Mouse (Mus musculus) neural tube, embryonic 12.5 days (tissue): ENCODE data around the gene 2310033P09Rik. TPM values are rescaled to one million over a fixed set of nuclear protein-coding genes. Genes with fewer than 3 reads are reported as not detected.

Source experiments
- ATAC-seq: fragments of 200-750 bp; cut with Nextera tagmentation; 2 replicates; pipeline ENCODE4 v1.8.0; 2017; ENCODE audit warnings: low read depth, mild to moderate bottlenecking, moderate TSS enrichment, moderate library complexity; ENCODE audit not compliant: low FRiP score
- H3K27ac ChIP-seq: fragments of 300-500 bp; sonication (generic); 2 replicates; pipeline ENCODE4 v1.5.1; 2016
- H3K27me3 ChIP-seq: fragments of 300-500 bp; sonication (generic); replicated peaks from 2 replicates; pipeline ENCODE4 v1.6.1; 2016; ENCODE audit warnings: mild to moderate bottlenecking
- H3K36me3 ChIP-seq: fragments of 300-500 bp; sonication (generic); 2 replicates; pipeline ENCODE4 v1.6.1; 2016; ENCODE audit warnings: mild to moderate bottlenecking
- H3K4me1 ChIP-seq: fragments of 300-500 bp; sonication (generic); 2 replicates; pipeline ENCODE4 v1.6.1; 2016
- H3K4me2 ChIP-seq: fragments of 300-500 bp; sonication (generic); replicated peaks from 2 replicates; pipeline ENCODE4 v1.6.1; 2016; ENCODE audit warnings: mild to moderate bottlenecking
- H3K4me3 ChIP-seq: fragments of 300-500 bp; sonication (generic); 2 replicates; pipeline ENCODE4 v1.5.1; 2016
- H3K9ac ChIP-seq: fragments of 300-500 bp; sonication (generic); 2 replicates; pipeline ENCODE4 v1.6.1; 2016; ENCODE audit warnings: mild to moderate bottlenecking
- H3K9me3 ChIP-seq: fragments of 300-500 bp; sonication (generic); 2 replicates; pipeline ENCODE4 v1.6.1; 2016; ENCODE audit warnings: mild to moderate bottlenecking
- WGBS: fragments of 180-500 bp; shearing (Covaris S2); methylation state at CpG from one replicate; pipeline ENCODE4 v1.1.7; 2016; 5-methylcytosine and 5-hydroxymethylcytosine counted together
- polyA plus RNA-seq: library from polyadenylated mRNA; unstranded; fragments of >200 nt; fragmentation: Nextera tagmentation; extraction: Ambion mirVana; gene quantifications from 2 replicates; pipeline ENCODE4 v1.2.1, GENCODE M21; 2016

Gene 2310033P09Rik
- polyA plus RNA-seq, result 30.1 and 30.5 TPM in 2 replicates

DNA sequence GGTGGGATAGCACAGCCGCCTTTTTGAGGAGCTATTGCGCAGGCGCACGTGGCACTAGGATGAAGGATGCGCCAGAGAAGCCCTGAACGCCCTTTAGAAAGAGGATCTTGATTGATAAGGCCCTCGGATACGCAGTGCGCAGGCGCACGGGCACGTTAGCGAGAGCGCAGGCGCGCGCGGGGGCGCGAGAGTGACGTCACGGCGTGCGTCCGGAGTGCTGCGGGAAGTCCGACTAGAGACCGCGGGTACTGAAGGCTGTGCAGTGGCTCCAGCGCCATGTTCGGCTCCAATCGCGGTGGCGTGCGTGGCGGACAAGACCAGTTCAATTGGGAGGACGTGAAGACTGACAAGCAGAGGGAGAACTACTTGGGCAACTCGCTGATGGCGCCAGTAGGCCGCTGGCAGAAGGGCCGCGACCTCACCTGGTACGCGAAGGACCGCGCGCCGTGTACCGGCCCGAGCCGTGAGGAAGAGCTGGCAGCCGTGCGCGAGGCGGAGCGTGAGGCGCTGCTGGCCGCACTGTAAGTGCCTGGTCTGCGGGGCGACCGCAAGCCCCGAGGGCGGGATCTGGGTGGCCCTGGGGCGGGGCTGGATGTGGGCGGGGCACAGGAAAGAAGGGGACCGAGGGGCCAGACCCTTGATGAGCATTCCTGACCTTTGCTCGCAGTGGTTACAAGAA is at the start of gene 2310033P09Rik:
Gene 2310033P09Rik, plus strand, starts transcription at position 169 of the 679 bp plus-strand sequence.
- under 1% methylated on average over 67 of the region's 67 CpGs for WGBS
- H3K27me3 ChIP-seq, result no peaks in the 10 kb centered on the region
- H3K9me3 ChIP-seq, result no peaks in the 10 kb centered on the region
- peaks cover 13% of the 10 kb centered on the region for H3K4me1 ChIP-seq
- H3K27ac ChIP-seq, result peak within 1 kb of the TSS; percentile 75; the same call in 1 of the 2 replicates
- ATAC-seq, result peak; percentile 81
- peaks cover 62% of the 10 kb centered on the region for H3K36me3 ChIP-seq
- H3K4me3 ChIP-seq, result peak within 1 kb of the TSS; percentile 89
- H3K4me2 ChIP-seq, result peak within 1 kb of the TSS; percentile 91
- peak within 1 kb of the TSS; percentile 83 for H3K9ac ChIP-seq

DNA sequence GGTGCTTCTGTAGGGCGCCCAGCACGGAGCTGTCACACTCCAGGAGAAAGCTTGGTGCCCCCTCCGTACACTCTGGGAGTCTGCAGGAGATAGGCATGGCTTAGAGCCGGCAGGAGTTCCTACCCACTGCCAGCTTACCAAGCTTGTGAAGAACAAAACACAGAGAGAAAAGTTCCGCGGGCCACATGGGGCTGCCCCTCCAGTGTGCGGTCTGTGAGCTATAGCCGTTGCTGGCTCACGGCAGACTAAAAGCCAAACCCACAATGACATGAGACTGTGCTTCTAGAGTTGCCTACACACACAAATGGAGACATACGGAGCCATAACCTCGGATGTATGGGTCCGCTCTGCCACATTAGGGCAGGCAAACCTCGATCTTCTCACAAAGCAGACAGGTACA is 49.0 kb upstream of the 2310033P09Rik start:
- Histone ChIP-seq H3K27ac (no peak overlapping the region), H3K4me3 (no peak overlapping the region), H3K9ac (no peak overlapping the region), H3K4me1 (peaks cover 9% of the 10 kb centered on the region), H3K36me3 (peaks cover 14% of the 10 kb centered on the region), H3K27me3 (no peaks in the 10 kb centered on the region), H3K4me2 (no peak overlapping the region), H3K9me3 (no peaks in the 10 kb centered on the region)
- 94% methylated on average over 13 of the region's 13 CpGs for WGBS
- ATAC-seq, result no peak

GRCm38 (mm10) chr11:59159558-59159957 is 48.6 kb upstream of the 2310033P09Rik start:
- Histone ChIP-seq H3K4me1 (peaks cover 14% of the 10 kb centered on the region), H3K36me3 (peaks cover 14% of the 10 kb centered on the region)
- ATAC-seq, result no peak

DNA sequence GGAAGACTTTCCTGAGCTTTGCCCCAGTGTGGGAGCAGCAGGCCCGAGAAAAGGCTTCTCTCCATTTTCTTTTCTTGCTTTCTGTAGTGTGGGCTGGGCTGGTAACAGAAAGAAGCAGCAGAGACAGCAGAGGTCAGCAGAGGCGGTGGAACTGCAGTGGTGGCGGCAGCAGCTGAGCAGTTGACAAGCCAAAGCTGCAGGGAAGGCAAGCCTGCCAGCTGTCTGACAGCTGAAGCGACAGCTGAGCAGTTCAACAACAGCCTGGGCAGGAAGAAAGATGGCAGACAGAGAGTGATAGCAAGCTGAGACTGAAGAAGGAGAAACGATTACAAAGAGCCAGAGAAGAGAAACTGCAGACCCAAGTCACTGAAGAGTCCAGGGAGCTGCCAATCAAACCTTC is 46.7 kb upstream of the 2310033P09Rik start:
- no peaks in the 10 kb centered on the region for H3K9me3 ChIP-seq
- peaks cover 14% of the 10 kb centered on the region for H3K36me3 ChIP-seq
- peaks cover 14% of the 10 kb centered on the region for H3K4me1 ChIP-seq
- H3K4me3 ChIP-seq, result no peak overlapping the region
- H3K9ac ChIP-seq, result no peak overlapping the region
- no peaks in the 10 kb centered on the region for H3K27me3 ChIP-seq
- H3K27ac ChIP-seq, result no peak overlapping the region
- WGBS, result 87% methylated on average over 5 of the region's 5 CpGs
- no peak for ATAC-seq
- no peak overlapping the region for H3K4me2 ChIP-seq

More at GRCm38 (mm10) chr11:59159558-59159957, 48.6 kb upstream of the 2310033P09Rik start:
- H3K9me3 ChIP-seq, result no peaks in the 10 kb centered on the region
- H3K4me2 ChIP-seq, result no peak overlapping the region
- 92% methylated on average over 4 of the region's 4 CpGs for WGBS
- H3K4me3 ChIP-seq, result no peak overlapping the region
- no peaks in the 10 kb centered on the region for H3K27me3 ChIP-seq
- no peak overlapping the region for H3K9ac ChIP-seq
- H3K27ac ChIP-seq, result no peak overlapping the region

DNA sequence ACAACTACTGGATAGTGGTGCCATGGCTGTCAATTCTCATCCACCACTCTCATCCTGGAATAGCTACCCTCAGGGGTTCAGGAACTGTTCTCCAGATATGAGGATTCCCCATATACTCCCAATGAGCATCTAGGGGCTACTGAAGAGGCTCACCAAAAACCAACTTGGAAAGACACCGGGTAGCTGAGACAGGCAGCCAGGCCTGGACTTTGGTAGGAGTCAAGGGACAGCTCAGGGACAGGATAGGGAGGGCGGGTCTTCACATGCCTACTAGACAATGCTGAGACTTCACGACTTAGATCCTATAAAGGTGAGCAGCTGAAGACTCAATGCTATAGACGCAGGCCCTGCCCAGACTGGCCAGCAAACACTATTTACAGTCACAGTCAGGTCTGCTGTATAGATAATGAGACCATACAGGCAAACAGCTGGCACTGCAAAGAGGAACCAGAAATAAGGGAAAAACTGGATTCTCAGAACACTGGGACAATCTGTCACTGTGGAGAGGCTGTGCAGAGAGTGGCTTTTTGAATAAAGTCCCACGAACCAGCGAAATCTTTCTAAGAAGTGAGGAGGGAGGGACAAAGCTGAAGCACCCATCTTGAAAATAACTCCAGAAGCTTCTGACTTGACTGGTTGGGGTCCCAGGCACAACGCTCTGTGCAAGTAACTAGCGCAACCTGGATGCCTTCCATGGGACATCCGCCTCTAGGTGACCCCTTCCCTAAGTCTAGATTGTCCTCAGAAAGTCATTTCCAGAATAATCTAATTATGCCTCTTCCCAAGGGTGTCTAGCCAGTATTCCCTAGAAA is 45.5 kb upstream of the 2310033P09Rik start:
- 67% methylated on average over 9 of the region's 9 CpGs for WGBS
- H3K36me3 ChIP-seq, result peaks cover 12% of the 10 kb centered on the region
- no peaks in the 10 kb centered on the region for H3K9me3 ChIP-seq
- H3K4me3 ChIP-seq, result peak overlapping the region; percentile 81
- H3K27ac ChIP-seq, result no peak overlapping the region
- H3K9ac ChIP-seq, result peak overlapping the region; percentile 47; the same call in 1 of the 2 replicates
- no peaks in the 10 kb centered on the region for H3K27me3 ChIP-seq
- peak; percentile 43; the same call in 1 of the 2 replicates for ATAC-seq
- peak overlapping the region; percentile 70 for H3K4me2 ChIP-seq
- H3K4me1 ChIP-seq, result peaks cover 14% of the 10 kb centered on the region

DNA sequence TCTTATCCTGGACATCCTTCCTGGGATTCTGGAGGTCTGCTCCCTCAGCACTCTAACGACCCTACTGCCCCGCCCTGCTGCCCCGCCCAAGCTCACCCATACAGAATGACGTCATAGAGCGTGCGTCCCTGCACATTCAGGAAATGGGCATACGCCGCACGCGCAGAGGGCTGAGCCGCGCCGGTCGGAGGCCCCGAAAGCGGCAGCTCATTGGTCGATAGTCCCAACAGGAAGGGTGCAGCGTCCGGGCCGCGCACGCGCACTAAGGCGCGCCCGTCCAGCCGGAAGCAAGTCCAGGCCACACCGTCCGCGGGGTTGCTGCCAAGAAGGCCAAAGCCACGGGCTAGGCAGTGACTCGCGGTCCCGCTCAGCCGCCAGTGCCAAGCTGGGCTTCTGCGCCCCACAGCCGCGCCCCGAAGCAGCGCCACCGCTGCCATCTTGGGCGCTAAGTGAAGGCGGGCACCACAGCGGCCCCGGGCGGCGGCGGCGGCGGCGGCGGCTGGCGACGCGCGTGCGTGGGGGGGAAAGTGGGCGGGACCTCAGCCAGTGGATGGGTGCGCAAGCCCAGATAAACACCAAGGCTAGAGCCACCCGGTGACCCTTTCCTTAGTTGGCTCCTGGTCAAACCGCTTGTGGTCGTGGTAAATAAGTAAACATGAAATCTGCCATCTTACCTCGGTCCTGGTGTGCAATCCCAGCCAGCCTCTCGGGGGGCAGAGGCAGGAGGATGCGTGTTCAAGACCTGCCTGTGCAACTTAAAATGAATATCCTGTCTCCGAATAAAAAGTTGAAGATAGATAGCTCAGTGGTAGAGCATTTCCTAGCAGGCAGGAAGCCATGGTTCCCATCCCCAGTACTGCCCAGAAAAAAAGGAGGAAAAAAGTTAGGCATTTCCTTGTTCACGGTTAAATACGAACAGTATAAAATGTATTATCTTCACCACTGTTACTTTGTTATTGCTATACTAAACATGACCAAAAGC is 44.6 kb upstream of the 2310033P09Rik start, which contains the start of gene Iba57:
Gene Iba57, minus strand, starts transcription at position 485 of the 982 bp plus-strand sequence.
- H3K27me3 ChIP-seq, result no peaks in the 10 kb centered on the region
- 3% methylated on average over 68 of the region's 68 CpGs for WGBS
- H3K4me1 ChIP-seq, result peaks cover 14% of the 10 kb centered on the region
- peak within 1 kb of the TSS; percentile 89 for H3K9ac ChIP-seq
- peaks cover 3% of the 10 kb centered on the region for H3K36me3 ChIP-seq
- peak; percentile 98 for ATAC-seq
- H3K9me3 ChIP-seq, result no peaks in the 10 kb centered on the region
- H3K4me2 ChIP-seq, result peak within 1 kb of the TSS; percentile 70
- peak within 1 kb of the TSS; percentile 81 for H3K4me3 ChIP-seq
- peak within 1 kb of the TSS; percentile 98 for H3K27ac ChIP-seq

DNA sequence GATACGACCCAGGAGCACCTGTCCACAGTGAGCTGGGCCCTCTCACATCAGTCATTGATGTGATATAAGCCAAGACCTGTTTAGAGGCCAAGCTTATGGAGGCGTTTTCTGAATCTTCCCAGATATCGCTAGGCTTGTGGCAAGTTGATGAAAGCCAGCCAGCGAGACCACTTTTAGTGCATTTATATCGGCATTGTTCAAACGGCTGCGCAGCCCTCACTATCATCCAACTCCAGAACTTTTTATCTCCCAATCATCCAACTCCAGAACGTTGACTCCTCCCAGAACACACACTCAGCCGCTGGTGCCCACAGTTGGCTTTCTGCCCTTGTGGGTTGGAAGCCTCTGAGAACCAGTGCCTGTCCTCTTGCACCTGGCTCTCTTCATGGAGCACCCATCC is 43.7 kb upstream of the 2310033P09Rik start:
- Histone ChIP-seq H3K9me3 (no peaks in the 10 kb centered on the region), H3K27me3 (no peaks in the 10 kb centered on the region), H3K4me3 (no peak overlapping the region), H3K27ac (0 out of 2 replicates have a peak overlapping the region, but pooled peaks have one; percentile 98), H3K4me1 (peaks cover 14% of the 10 kb centered on the region), H3K4me2 (peak overlapping the region; percentile 70), H3K36me3 (no peaks in the 10 kb centered on the region), H3K9ac (no peak overlapping the region)
- ATAC-seq, result no peak
- 87% methylated on average over 9 of the region's 9 CpGs for WGBS

GRCm38 (mm10) chr11:59165616-59166241 is 42.4 kb upstream of the 2310033P09Rik start:
- Histone ChIP-seq H3K27me3 (0 out of 2 replicates have a peak, but pooled peaks cover 5% of the 10 kb centered on the region), H3K36me3 (no peaks in the 10 kb centered on the region), H3K9me3 (no peaks in the 10 kb centered on the region), H3K4me2 (no peak overlapping the region), H3K4me3 (no peak overlapping the region), H3K27ac (no peak overlapping the region), H3K4me1 (peaks cover 14% of the 10 kb centered on the region), H3K9ac (no peak overlapping the region)
- 52% methylated on average over 2 of the region's 2 CpGs for WGBS
- no peak for ATAC-seq

- Histone ChIP-seq H3K27me3 (peaks cover 13% of the 10 kb centered on the region), H3K4me2 (no peak overlapping the region), H3K9ac (no peak overlapping the region), H3K27ac (no peak overlapping the region), H3K4me1 (no peaks in the 10 kb centered on the region), H3K36me3 (no peaks in the 10 kb centered on the region), H3K9me3 (no peaks in the 10 kb centered on the region), H3K4me3 (no peak overlapping the region)
- ATAC-seq, result no peak
- WGBS, result 62% methylated on average over 3 of the region's 3 CpGs
Observed at GRCm38 (mm10) chr11:59169807-59170206, 38.3 kb upstream of the 2310033P09Rik start.

GRCm38 (mm10) chr11:59170549-59170948 is 37.6 kb upstream of the 2310033P09Rik start:
- WGBS, result 70% methylated on average over 4 of the region's 4 CpGs
- no peaks in the 10 kb centered on the region for H3K4me1 ChIP-seq
- H3K9ac ChIP-seq, result no peak overlapping the region
- H3K27ac ChIP-seq, result no peak overlapping the region
- no peaks in the 10 kb centered on the region for H3K9me3 ChIP-seq
- H3K4me3 ChIP-seq, result no peak overlapping the region
- ATAC-seq, result no peak
- no peaks in the 10 kb centered on the region for H3K36me3 ChIP-seq
- peaks cover 20% of the 10 kb centered on the region for H3K27me3 ChIP-seq
- H3K4me2 ChIP-seq, result no peak overlapping the region

DNA sequence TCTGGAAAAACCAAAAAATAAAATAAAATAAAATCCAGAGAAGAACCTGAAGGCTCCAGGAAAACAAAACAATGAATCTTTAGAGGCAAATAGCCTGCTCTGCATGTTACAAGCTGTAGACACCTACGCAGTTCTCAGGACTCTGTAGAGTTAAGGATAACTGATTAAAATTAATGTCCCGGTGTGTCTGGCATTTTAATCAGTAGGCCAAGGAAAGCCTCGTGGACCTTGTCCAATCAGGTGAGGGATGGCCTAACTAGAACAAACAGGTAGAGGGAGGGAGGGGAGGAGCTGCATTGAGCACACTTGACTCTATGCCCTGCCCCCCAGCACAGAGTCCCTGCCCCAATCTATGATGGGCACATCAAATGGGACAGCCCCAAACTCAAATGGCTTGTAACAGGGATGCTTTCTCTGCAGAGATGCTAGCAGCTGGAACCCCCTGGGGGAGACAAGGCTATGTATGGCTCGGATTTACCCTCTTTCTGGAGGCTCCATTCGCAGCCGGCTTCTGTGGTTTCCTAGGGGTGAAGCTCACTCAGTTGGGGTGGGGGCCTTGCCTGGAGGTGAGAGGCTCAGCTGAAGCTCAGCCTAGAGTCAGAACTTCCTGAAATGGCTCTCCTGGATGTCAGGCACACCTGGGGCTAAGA is 33.8 kb upstream of the 2310033P09Rik start:
- Histone ChIP-seq H3K27ac (no peak overlapping the region), H3K4me1 (0 out of 2 replicates have a peak, but pooled peaks cover 3% of the 10 kb centered on the region), H3K27me3 (peaks cover 57% of the 10 kb centered on the region), H3K4me2 (no peak overlapping the region), H3K36me3 (no peaks in the 10 kb centered on the region), H3K4me3 (no peak overlapping the region), H3K9me3 (no peaks in the 10 kb centered on the region), H3K9ac (no peak overlapping the region)
- 55% methylated on average over 6 of the region's 6 CpGs for WGBS
- no peak for ATAC-seq
